Mouse (Mus musculus): ENCODE data around the gene Gm48552. TPM values are rescaled to one million over a fixed set of nuclear protein-coding genes. Genes with fewer than 3 reads are reported as not detected.

Gm48552 gene
- polyA plus RNA-seq, 1 experiment from 2014 or later, result 2.5 TPM

GRCm38 (mm10) chr10:81411471-81412400 lies 22.9 kb downstream of the Gm48552 start:
- Histone ChIP-seq H3K4me3 (no peak overlapping the region), H3K36me3 (peaks cover 26% of the 10 kb centered on the region), H3K27me3 (peaks cover 17% of the 10 kb centered on the region), H3K27ac (replicated peaks) (peak overlapping the region; percentile 88), H3K4me1 (replicated peaks) (peaks cover 100% of the 10 kb centered on the region), H3K4me2 (no peak overlapping the region), H3K9me3 (no peaks in the 10 kb centered on the region), H3K9ac (peak overlapping the region; percentile 0)
- ATAC-seq (ENCODE audit: low read depth), result no peak
- 55% methylated on average over 18 of the region's 18 CpGs for WGBS

GRCm38 (mm10) chr10:81412586-81413309 lies 23.9 kb downstream of the Gm48552 start:
- Histone ChIP-seq H3K9me3 (no peaks in the 10 kb centered on the region), H3K9ac (no peak overlapping the region), H3K27me3 (peaks cover 8% of the 10 kb centered on the region), H3K27ac (replicated peaks) (peak overlapping the region; percentile 88), H3K4me3 (no peak overlapping the region), H3K4me1 (replicated peaks) (peaks cover 100% of the 10 kb centered on the region), H3K36me3 (peaks cover 19% of the 10 kb centered on the region), H3K4me2 (no peak overlapping the region)
- WGBS, result 78% methylated on average over 16 of the region's 16 CpGs
- no peak for ATAC-seq (ENCODE audit: low read depth)

- peaks cover 100% of the 10 kb centered on the region for H3K4me1 ChIP-seq (replicated peaks)
- H3K4me2 ChIP-seq, result peak overlapping the region; percentile 32
- H3K27me3 ChIP-seq, result no peaks in the 10 kb centered on the region; the same call in 1 of the 2 replicates
- H3K4me3 ChIP-seq, result 0 out of 2 replicates have a peak overlapping the region, but pooled peaks have one; percentile 4
- peak overlapping the region; percentile 88 for H3K27ac ChIP-seq (replicated peaks)
- 24% methylated on average over 26 of the region's 26 CpGs for WGBS
- H3K9me3 ChIP-seq, result no peaks in the 10 kb centered on the region
- 0 out of 2 replicates have a peak, but pooled peaks cover 13% of the 10 kb centered on the region for H3K36me3 ChIP-seq
- no peak for ATAC-seq (ENCODE audit: low read depth)
- peak overlapping the region; percentile 35 for H3K9ac ChIP-seq
Observed at GRCm38 (mm10) chr10:81413310-81414261, 24.8 kb downstream of the Gm48552 start.

GRCm38 (mm10) chr10:81414682-81415081 lies 25.9 kb downstream of the Gm48552 start:
- no peaks in the 10 kb centered on the region for H3K9me3 ChIP-seq
- peak overlapping the region; percentile 32; the same call in 1 of the 2 replicates for H3K4me2 ChIP-seq
- peak overlapping the region; percentile 88 for H3K27ac ChIP-seq (replicated peaks)
- no peak overlapping the region for H3K4me3 ChIP-seq
- H3K4me1 ChIP-seq (replicated peaks), result peaks cover 98% of the 10 kb centered on the region
- H3K27me3 ChIP-seq, result no peaks in the 10 kb centered on the region
- H3K9ac ChIP-seq, result no peak overlapping the region
- H3K36me3 ChIP-seq, result 0 out of 2 replicates have a peak, but pooled peaks cover 17% of the 10 kb centered on the region
- no peak for ATAC-seq (ENCODE audit: low read depth)

DNA sequence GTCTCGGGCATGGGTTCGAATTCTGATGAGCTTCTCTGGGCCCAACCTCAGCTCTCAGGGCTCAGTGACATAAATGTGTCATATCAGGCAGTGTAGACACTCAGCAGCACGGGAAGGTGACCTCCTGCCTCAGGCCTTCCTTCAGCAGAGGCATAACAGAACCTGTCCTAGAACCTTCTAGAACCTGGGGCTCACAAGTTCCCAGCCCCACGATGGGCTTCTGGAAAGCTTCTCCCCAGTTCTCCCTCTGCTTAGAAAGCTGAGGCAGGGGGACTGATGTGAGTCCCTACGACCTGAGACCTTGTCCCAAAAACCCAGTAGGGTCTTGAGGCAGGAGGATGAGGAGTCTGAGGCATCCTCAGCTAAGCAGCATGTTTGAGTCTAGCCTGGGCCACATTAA lies 26.3 kb downstream of the Gm48552 start:
- no peak for ATAC-seq (ENCODE audit: low read depth)
- no peaks in the 10 kb centered on the region for H3K9me3 ChIP-seq

DNA sequence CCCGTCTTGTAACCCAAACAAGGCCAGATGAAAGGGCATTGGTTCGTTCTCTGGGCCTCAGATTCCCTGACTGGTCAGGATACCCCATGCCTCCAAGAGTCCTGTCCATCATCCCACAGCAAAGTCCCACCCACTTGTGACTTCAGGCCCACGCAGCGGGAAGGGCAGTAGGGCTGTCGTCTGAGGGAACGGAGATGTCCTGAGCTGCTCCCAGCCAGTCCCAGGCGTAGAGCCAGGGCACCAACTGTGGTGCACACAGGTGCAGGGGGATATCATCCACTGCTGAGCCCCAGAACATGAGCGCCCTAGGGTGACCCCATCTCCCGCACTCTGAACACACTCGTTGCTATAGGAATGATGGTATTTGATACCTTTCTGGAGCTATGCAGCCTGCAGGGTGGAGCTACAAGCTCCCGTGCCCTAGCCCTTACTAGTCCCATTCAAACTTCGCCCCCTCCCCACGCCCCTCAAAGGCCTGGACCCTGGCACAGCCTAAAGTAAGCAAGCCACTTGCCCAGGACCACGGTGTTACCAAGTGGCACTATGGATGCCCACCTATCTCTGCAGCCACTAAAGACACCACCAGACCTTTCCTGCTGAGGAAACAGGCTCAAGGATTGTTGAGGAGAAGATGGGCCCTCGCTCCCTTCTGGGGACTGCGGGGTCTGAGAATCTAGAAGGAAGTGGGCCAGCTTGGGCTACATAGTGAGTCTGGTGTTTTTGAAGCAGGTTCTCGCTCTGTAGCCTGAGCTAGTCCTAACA lies 26.9 kb downstream of the Gm48552 start:
- Histone ChIP-seq H3K4me3 (no peak overlapping the region), H3K27ac (replicated peaks) (peak overlapping the region; percentile 88), H3K27me3 (no peaks in the 10 kb centered on the region), H3K4me2 (no peak overlapping the region), H3K9ac (0 out of 2 replicates have a peak overlapping the region, but pooled peaks have one; percentile 45), H3K36me3 (peaks cover 26% of the 10 kb centered on the region; the same call in 1 of the 2 replicates), H3K4me1 (replicated peaks) (peaks cover 88% of the 10 kb centered on the region), H3K9me3 (no peaks in the 10 kb centered on the region)
- no peak for ATAC-seq (ENCODE audit: low read depth)
- 69% methylated on average over 17 of the region's 17 CpGs for WGBS

More for the DNA sequence above, 26.3 kb downstream of the Gm48552 start:
- Histone ChIP-seq H3K36me3 (peaks cover 21% of the 10 kb centered on the region; the same call in 1 of the 2 replicates), H3K27me3 (no peaks in the 10 kb centered on the region), H3K4me3 (no peak overlapping the region), H3K4me2 (no peak overlapping the region), H3K9ac (no peak overlapping the region), H3K27ac (replicated peaks) (peak overlapping the region; percentile 88), H3K4me1 (replicated peaks) (peaks cover 94% of the 10 kb centered on the region)
- WGBS, result 70% methylated on average over 5 of the region's 5 CpGs

- peak; percentile 59 for ATAC-seq (ENCODE audit: low read depth)
- Histone ChIP-seq H3K4me2 (peak overlapping the region; percentile 49), H3K4me1 (replicated peaks) (peaks cover 78% of the 10 kb centered on the region), H3K27me3 (no peaks in the 10 kb centered on the region), H3K36me3 (peaks cover 26% of the 10 kb centered on the region; the same call in 1 of the 2 replicates), H3K4me3 (peak overlapping the region; percentile 9; the same call in 1 of the 2 replicates), H3K27ac (replicated peaks) (peak overlapping the region; percentile 88), H3K9me3 (no peaks in the 10 kb centered on the region), H3K9ac (peak overlapping the region; percentile 57)
- 2% methylated on average over 26 of the region's 26 CpGs for WGBS
Observed at GRCm38 (mm10) chr10:81416581-81417226, 27.9 kb downstream of the Gm48552 start.

DNA sequence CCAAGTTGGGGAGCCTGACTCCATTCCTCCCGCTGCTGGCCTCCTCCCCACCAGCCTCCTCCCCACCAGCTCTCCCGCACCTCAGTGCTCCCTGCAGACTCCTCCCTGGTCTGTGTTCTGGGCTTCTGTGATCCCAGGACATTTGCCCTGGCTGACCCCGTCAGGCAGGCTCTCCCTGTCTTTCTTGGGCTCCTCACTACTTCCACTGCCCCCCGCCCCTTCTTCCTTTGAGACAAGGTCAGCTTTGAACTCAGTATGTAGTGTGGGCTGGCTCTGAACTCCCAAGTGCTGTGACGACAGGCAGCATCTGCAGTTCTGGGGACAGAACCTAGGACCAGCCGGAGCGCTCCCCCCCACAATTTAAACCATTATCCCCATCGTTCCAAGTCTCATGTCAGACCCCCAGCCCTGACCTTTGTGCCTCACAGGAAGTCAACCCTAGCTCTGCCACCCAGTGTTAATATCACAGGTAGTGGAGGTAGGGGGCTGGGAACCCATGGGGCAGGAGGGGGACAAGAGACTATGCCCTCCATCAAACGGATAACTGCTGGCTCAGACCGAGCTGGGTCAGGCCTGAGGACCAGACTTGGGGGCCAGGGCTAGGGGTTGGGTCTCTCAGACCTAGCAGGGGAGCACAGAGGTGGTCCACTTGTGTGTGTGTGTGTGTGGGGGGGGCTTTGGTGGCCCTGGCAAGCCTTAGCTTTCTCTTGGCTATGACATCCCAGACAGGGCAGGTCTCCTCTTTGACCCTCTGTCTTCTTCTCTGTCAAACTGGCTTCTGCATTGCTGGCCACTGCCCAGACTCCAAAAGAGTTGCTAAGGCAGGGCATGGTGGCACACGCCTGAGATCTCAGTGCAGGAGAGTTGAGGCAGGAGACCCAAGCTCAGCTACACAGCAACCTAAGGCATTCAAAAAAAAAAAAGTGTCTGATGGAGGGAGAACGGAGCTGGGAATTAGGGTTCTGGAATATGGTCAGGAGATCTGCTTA lies 28.7 kb downstream of the Gm48552 start:
- WGBS, result 45% methylated on average over 12 of the region's 12 CpGs
- no peak; the same call in 1 of the 2 replicates for ATAC-seq (ENCODE audit: low read depth)
- Histone ChIP-seq H3K27ac (replicated peaks) (peak overlapping the region; percentile 88), H3K9ac (peak overlapping the region; percentile 57), H3K4me3 (peak overlapping the region; percentile 9; the same call in 1 of the 2 replicates), H3K9me3 (no peaks in the 10 kb centered on the region), H3K27me3 (no peaks in the 10 kb centered on the region), H3K36me3 (peaks cover 23% of the 10 kb centered on the region; the same call in 1 of the 2 replicates), H3K4me1 (replicated peaks) (peaks cover 70% of the 10 kb centered on the region), H3K4me2 (peak overlapping the region; percentile 49)

DNA sequence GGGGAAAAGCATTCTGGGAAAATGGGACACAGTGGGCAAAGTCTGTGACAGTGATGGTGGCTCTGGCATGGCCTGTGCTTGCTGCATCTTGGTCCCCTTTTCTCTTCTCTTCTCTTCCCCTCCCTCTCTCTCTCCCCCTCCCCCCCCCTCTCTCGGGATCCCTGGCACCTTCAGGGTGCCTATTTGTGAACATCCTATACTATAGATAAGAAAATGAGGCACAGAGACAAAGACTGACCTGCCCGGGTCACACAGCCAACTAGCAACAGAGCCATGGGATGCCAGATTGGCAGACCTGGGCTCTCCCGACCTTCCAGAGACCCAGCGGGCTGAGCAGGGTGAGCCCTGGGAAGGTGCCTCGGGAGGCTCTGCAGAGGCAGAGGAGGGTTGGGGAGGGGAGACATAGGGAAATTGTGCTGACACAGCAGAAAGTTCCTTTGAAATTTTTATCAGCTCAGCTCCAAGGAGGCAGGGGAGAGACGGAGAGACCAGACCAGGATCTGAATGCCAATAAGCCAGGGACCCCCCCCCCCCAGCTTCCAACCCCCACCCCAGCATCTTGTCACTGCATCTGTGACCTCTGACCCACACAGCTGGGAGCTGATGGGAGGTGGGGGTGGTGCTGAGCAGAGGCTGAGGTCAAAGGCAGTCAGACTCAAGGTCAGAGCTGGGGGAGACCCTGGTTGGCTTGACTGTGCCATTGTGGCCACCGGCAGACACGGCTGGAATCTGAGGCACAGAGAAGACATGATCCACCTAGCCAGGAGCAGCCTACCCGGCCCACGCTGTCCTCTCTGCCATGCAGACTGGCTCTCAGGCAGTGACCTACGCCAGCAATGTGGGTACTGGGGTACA lies 29.6 kb downstream of the Gm48552 start:
- peak overlapping the region; percentile 56 for H3K27ac ChIP-seq (replicated peaks)
- peaks cover 61% of the 10 kb centered on the region for H3K4me1 ChIP-seq (replicated peaks)

More for the DNA sequence above, 29.6 kb downstream of the Gm48552 start:
- WGBS, result 41% methylated on average over 11 of the region's 11 CpGs
- Histone ChIP-seq H3K36me3 (peaks cover 19% of the 10 kb centered on the region; the same call in 1 of the 2 replicates), H3K9ac (peak overlapping the region; percentile 10), H3K27me3 (no peaks in the 10 kb centered on the region), H3K9me3 (no peaks in the 10 kb centered on the region), H3K4me2 (no peak overlapping the region), H3K4me3 (no peak overlapping the region)
- ATAC-seq (ENCODE audit: low read depth), result no peak

Measured in neural tube, embryonic 13.5 days (tissue).